Mouse (Mus musculus) kidney, embryonic 16.5 days (tissue): ENCODE data around the gene Sart1. TPM values are rescaled to one million over a fixed set of nuclear protein-coding genes. Genes with fewer than 3 reads are reported as not detected.
"Not testable (repeated sequence)": the region's sequence is repeated elsewhere in the genome, so short reads cannot be mapped to it uniquely, and the experiment has no call there.

ENCODE experiments used
- ATAC-seq: fragments of 200-750 bp; cut with Nextera tagmentation; 2 replicates; pipeline ENCODE4 v1.8.0; 2017; ENCODE audit warnings: moderate TSS enrichment; ENCODE audit not compliant: low FRiP score, low TSS enrichment
- H3K27ac ChIP-seq: fragments of 300-500 bp; sonication (generic); 2 replicates; pipeline ENCODE4 v1.5.1; 2014; ENCODE audit warnings: low read length
- H3K27me3 ChIP-seq: fragments of 300-500 bp; sonication (generic); 2 replicates; pipeline ENCODE4 v1.6.1; 2014; ENCODE audit warnings: low read length, control low read depth, mixed read lengths; ENCODE audit not compliant: insufficient read depth
- H3K36me3 ChIP-seq: fragments of 300-500 bp; sonication (generic); 2 replicates; pipeline ENCODE4 v1.6.1; 2014; ENCODE audit warnings: low read length, control low read depth, mixed read lengths; ENCODE audit not compliant: insufficient read depth
- H3K4me1 ChIP-seq: fragments of 300-500 bp; sonication (generic); 2 replicates; pipeline ENCODE4 v1.6.1; 2014; ENCODE audit warnings: low read length, control low read depth, mixed read lengths; ENCODE audit not compliant: insufficient read depth
- H3K4me2 ChIP-seq: fragments of 300-500 bp; sonication (generic); replicated peaks from 2 replicates; pipeline ENCODE4 v1.6.1; 2014; ENCODE audit warnings: low read depth, low read length
- H3K4me3 ChIP-seq: fragments of 300-500 bp; sonication (generic); 2 replicates; pipeline ENCODE4 v1.5.1; 2014; ENCODE audit warnings: mild to moderate bottlenecking, low read length
- H3K9ac ChIP-seq: fragments of 300-500 bp; sonication (generic); replicated peaks from 2 replicates; pipeline ENCODE4 v1.6.1; 2014; ENCODE audit warnings: low read length
- H3K9me3 ChIP-seq: fragments of 300-500 bp; sonication (generic); 2 replicates; pipeline ENCODE4 v1.6.1; 2016; ENCODE audit warnings: low read length, control low read depth
- WGBS: fragments of 180-500 bp; shearing (Covaris S2); extraction: QIAGEN DNeasy Blood & Tissue Kit; methylation state at CpG from one replicate; pipeline ENCODE4 v1.1.7; 2014; 5-methylcytosine and 5-hydroxymethylcytosine counted together
- polyA plus RNA-seq: library from polyadenylated mRNA; unstranded; fragments of >200 nt; fragmentation: Nextera tagmentation; extraction: Ambion mirVana; gene quantifications from 2 replicates; pipeline ENCODE4 v1.2.1, GENCODE M21; 2015

Sart1 gene
- polyA plus RNA-seq, 1 experiment from 2014 or later, result 75.3 TPM

DNA sequence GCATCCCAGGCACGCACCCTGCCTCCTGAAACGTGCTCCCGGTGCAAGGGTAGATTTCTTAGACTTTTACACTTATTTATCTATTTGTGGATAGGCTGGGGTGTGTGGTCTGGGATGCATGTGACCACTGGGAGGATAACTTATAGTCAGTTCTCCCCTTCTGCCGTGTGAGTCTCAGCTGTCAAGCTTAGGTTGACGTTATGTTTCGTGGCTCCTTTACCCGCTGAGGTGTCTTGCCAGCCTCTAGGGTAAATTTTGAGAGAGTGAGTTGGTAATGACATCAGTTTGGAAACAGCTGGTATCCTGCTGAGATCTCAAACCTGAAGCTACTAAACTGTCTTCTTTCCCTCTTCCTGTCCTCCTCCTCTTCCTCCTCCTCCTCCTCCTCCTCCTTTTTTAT is 17.4 kb upstream of the Sart1 start:
- ATAC-seq, result no peak
- Histone ChIP-seq H3K4me2 (peak overlapping the region; percentile 66), H3K36me3 (no peaks in the 10 kb centered on the region), H3K4me1 (peaks cover 15% of the 10 kb centered on the region; the same call in 1 of the 2 replicates), H3K9ac (peak overlapping the region; percentile 70), H3K27me3 (no peaks in the 10 kb centered on the region), H3K27ac (peak overlapping the region; percentile 69), H3K9me3 (no peaks in the 10 kb centered on the region), H3K4me3 (peak overlapping the region; percentile 44)
- 22% methylated on average over 7 of the region's 7 CpGs for WGBS

DNA sequence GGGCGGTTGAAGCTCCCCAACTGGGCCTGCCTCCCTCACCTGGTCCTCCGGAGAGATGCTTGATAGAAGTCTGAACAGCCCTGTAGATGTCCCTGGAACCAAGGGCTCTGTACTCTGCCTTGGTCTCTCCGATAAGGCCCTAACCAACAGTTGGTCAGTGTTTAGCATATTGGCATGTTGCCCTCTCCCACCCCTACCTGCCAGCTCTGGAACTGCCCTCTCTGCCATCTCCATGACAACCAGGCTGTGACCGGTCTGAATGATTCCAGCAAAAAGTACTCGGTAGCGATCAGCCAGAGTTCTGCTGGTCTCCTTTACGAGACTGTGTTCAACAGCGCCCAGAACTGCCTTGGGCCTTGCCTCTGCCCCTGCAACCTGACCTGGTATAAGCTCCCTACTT is 13.8 kb upstream of the Sart1 start, which contains the start of gene Tsga10ip:
TSS of gene Tsga10ip (minus strand) at position 234 of the 400 bp plus-strand sequence.
- 0 out of 2 replicates have a peak, but pooled peaks have one; percentile 28 for ATAC-seq
- Histone ChIP-seq H3K36me3 (no peaks in the 10 kb centered on the region), H3K27ac (no peak within 1 kb of the TSS), H3K4me2 (no peak within 1 kb of the TSS), H3K27me3 (no peaks in the 10 kb centered on the region), H3K4me3 (no peak within 1 kb of the TSS), H3K9me3 (no peaks in the 10 kb centered on the region), H3K9ac (no peak within 1 kb of the TSS), H3K4me1 (peaks cover 4% of the 10 kb centered on the region; the same call in 1 of the 2 replicates)
- 71% methylated on average over 8 of the region's 8 CpGs for WGBS

DNA sequence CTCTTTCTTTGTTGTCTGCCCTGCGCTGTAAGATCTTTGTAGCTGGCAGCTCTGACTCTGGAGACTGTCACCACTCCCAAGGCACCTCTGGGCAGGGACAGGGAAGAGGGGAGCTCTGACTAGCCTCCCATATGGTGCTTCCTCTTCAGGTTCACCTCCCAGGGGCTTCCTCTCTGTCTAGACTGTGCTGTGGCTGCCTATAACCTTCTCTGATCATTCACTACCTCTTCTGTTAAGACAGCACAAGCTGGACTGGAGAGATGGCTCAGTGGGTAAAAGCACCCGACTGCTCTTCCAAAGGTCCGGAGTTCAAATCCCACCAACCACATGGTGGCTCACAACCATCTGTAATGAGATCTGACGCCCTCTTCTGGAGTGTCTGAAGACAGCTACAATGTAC is 12.6 kb upstream of the Sart1 start:
- H3K36me3 ChIP-seq, H3K27me3 ChIP-seq, H3K9me3 ChIP-seq, H3K4me3 ChIP-seq, H3K4me1 ChIP-seq, H3K4me2 ChIP-seq, H3K9ac ChIP-seq, H3K27ac ChIP-seq, ATAC-seq: not testable (repeated sequence)
- WGBS, result 73% methylated on average over 4 of the region's 4 CpGs

DNA sequence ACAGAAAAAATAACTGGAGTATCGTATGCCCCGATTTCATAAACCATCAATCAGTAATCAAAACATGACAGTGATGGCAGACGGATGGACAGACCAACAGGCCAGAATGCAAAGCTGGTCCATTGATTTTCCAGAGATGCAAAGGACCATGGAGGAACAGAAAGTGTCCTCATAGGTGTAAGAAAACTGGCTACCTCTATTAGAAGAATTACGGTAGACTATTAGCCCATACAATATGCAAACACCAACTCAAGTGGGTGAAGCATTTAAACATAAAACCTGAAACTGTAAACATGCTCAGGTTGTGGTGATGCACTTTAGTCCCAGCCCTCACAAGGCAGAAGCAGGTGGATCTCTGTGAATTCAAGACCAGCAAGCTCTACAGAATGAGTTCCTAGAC is 6.9 kb upstream of the Sart1 start:
- H3K9ac ChIP-seq, result no peak overlapping the region
- peaks cover 3% of the 10 kb centered on the region for H3K4me1 ChIP-seq
- no peaks in the 10 kb centered on the region for H3K27me3 ChIP-seq
- no peak overlapping the region for H3K27ac ChIP-seq
- 76% methylated on average over 4 of the region's 4 CpGs for WGBS
- no peaks in the 10 kb centered on the region for H3K36me3 ChIP-seq
- H3K4me2 ChIP-seq, result no peak overlapping the region
- no peak for ATAC-seq
- no peak overlapping the region for H3K4me3 ChIP-seq
- H3K9me3 ChIP-seq, result no peaks in the 10 kb centered on the region

DNA sequence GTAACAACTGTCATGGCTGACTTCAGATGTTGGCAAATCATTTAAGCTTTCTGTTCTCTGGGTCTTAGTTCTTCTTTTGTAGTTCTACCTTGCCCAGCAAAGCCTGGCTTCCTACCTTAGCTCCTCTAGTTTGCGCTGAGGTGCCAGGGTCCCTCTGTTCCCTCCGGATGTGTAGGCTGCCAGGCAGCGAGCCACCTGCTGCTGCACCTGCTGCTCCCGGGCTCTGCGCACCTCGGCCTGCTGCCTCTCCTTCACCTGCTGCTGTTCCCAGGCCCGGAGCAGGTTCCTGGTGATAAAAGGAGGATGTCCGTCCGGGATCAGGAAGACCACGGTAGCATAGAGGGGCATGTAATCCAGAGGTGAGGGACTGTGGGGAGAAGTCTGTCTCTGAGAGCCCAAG is 5.7 kb upstream of the Sart1 start:
- H3K27me3 ChIP-seq, result no peaks in the 10 kb centered on the region
- 40% methylated on average over 10 of the region's 10 CpGs for whole genome bisulfite sequencing
- ATAC-seq, result no peak

DNA sequence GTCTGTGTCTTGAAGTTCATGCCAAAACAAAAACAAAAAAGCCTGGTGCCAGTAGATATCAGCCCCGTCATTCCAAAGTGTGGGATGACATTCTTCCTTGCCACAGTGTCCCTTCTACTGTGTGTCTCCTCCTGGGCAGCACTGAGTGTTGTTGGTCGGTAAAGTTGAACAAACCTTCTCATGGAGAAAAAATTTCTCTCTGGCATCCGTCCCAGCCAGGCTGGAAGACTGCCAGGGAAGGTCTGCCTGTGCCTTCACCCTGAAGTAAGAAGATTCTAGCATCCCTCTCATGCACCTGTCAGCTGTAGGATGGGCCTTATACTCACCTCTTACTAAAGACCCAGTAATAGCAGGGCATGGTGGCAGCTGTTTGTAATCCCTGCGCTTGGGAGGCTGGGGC is 4.4 kb upstream of the Sart1 start:
- 59% methylated on average over 4 of the region's 4 CpGs for WGBS
- Histone ChIP-seq H3K4me1 (peaks cover 14% of the 10 kb centered on the region), H3K4me2 (no peak overlapping the region), H3K4me3 (no peak overlapping the region), H3K9me3 (no peaks in the 10 kb centered on the region), H3K27ac (no peak overlapping the region), H3K27me3 (no peaks in the 10 kb centered on the region), H3K9ac (no peak overlapping the region), H3K36me3 (no peaks in the 10 kb centered on the region)
- ATAC-seq, result no peak

More for the DNA sequence above, 5.7 kb upstream of the Sart1 start:
- H3K27ac ChIP-seq, result no peak overlapping the region
- no peaks in the 10 kb centered on the region for H3K9me3 ChIP-seq
- no peak overlapping the region for H3K4me2 ChIP-seq
- no peak overlapping the region for H3K4me3 ChIP-seq
- peaks cover 13% of the 10 kb centered on the region for H3K4me1 ChIP-seq
- 0 out of 2 replicates have a peak overlapping the region, but pooled peaks have one; percentile 22 for H3K9ac ChIP-seq
- no peaks in the 10 kb centered on the region for H3K36me3 ChIP-seq

DNA sequence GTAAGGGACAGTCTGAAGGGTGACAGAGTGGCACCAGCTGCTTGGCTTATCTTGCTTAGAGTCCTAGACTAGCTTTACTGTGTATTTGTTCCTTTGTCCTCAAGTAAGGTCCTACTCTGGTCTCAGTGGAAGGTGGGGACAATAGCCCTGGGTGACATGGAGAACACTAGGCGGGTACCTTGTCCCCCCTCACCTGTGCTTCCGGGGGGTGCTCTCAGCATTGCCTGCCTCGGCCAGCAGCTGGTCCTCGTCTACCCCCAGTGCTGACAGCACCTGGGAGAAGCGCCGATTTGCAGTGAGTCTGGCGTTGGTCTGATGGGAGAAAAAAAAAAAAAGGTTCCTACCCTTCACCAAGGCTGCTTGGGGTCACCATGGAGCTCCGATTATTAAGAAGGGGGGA is 1.9 kb upstream of the Sart1 start:
- Histone ChIP-seq H3K4me3 (peak overlapping the region; percentile 96), H3K36me3 (no peaks in the 10 kb centered on the region), H3K27me3 (no peaks in the 10 kb centered on the region), H3K9ac (peak overlapping the region; percentile 84), H3K4me2 (peak overlapping the region; percentile 86), H3K27ac (peak overlapping the region; percentile 91), H3K4me1 (peaks cover 29% of the 10 kb centered on the region), H3K9me3 (no peaks in the 10 kb centered on the region)
- WGBS, result 56% methylated on average over 8 of the region's 8 CpGs
- no peak for ATAC-seq

DNA sequence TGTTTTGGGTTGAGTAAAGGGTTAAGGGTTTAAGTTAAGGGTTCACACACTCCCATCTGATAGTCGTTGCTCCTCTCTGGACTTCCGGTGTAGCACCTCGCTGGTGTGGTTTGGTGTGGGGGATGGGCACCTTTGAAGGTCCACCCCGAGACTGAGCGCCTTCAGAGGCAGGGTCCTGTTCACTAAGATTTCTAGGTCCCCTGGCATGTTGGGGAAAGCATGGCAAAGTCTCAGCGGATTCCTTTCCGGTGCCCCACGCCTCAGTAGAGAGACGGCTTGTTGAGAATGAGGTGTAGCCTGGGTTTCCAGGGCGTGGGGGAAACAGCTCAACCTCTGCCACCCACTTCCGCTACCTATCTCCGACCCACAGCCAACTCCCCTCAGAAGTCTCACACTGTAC is 1.1 kb upstream of the Sart1 start:
- no peak; the same call in 1 of the 2 replicates for ATAC-seq
- peaks cover 5% of the 10 kb centered on the region for H3K36me3 ChIP-seq
- peak overlapping the region; percentile 96 for H3K4me3 ChIP-seq
- H3K9ac ChIP-seq, result peak overlapping the region; percentile 84
- H3K4me1 ChIP-seq, result peaks cover 29% of the 10 kb centered on the region
- H3K27me3 ChIP-seq, result no peaks in the 10 kb centered on the region
- peak overlapping the region; percentile 86 for H3K4me2 ChIP-seq
- WGBS, result 14% methylated on average over 12 of the region's 12 CpGs
- no peaks in the 10 kb centered on the region for H3K9me3 ChIP-seq
- H3K27ac ChIP-seq, result peak overlapping the region; percentile 91

DNA sequence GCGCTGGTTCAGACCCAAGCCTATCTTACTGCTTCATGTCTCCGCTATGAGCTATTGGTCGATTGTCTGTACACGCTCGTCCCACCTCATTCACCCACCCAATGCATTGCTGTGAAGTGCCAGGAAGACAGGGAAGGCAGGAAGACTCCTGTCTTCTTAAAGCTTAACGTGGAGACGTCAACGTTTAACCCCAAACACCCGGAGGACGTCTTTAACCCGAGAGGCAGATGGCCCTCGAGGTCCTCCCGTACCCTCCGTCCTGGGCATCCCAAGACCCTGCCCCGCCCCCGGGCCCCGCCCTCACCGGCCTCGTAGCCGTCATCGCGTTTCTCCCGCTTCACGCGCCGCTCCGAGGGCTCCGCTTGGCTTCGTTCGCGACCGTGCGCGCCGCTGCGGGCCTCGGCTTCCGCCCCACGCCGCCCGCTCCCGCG is 477 bp downstream of the Sart1 start:
- peak overlapping the region; percentile 86 for H3K4me2 ChIP-seq
- peaks cover 21% of the 10 kb centered on the region for H3K36me3 ChIP-seq
- peak overlapping the region; percentile 96 for H3K4me3 ChIP-seq
- H3K27me3 ChIP-seq, result no peaks in the 10 kb centered on the region
- ATAC-seq, result peak; percentile 11; the same call in 1 of the 2 replicates
- peaks cover 29% of the 10 kb centered on the region for H3K4me1 ChIP-seq
- H3K27ac ChIP-seq, result peak overlapping the region; percentile 77
- H3K9ac ChIP-seq, result peak overlapping the region; percentile 92
- no peaks in the 10 kb centered on the region for H3K9me3 ChIP-seq
- WGBS, result under 1% methylated on average over 42 of the region's 43 CpGs

DNA sequence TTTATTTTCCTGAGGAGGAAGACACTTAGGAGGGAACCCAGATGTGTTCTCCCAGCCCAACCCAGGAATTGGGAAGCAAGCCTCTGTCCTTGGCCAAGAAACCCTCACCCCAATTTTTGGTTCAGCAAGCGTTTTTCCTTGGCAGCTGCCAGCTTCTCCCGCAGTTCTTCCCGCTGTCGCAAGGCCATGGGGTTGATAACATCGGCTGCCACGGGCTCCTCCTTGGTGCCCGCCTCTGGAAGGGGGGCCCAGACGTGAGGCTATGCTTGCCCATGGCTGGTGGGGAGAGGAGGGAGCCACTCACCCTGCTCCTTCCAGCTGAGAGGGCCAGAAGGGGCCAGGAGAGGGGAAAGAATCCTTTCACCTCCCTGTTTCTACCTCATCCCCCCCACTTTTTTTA is 3.8 kb downstream of the Sart1 start:
- no peaks in the 10 kb centered on the region for H3K9me3 ChIP-seq
- H3K36me3 ChIP-seq, result peaks cover 54% of the 10 kb centered on the region
- no peak overlapping the region for H3K9ac ChIP-seq
- H3K27ac ChIP-seq, result no peak overlapping the region
- peaks cover 21% of the 10 kb centered on the region for H3K4me1 ChIP-seq
- no peak overlapping the region for H3K4me2 ChIP-seq
- H3K4me3 ChIP-seq, result no peak overlapping the region
- no peaks in the 10 kb centered on the region for H3K27me3 ChIP-seq
- no peak for ATAC-seq
- 86% methylated on average over 8 of the region's 8 CpGs for WGBS
